Comparison of ENCODE assay signal across 8 mouse cellular contexts in genomic region chr1:155516594-155516993, GRCm38 (mm10). TPM values are rescaled to one million over a fixed set of nuclear protein-coding genes. Genes with fewer than 3 reads are reported as not detected.
DNase-seq lines count a peak whose midpoint lies in the region; ATAC-seq and TF ChIP-seq lines count a peak whose summit lies in the region.

No protein-coding gene starts in this region.

- no peak overlapping the region for H3K9ac ChIP-seq in neural tube, embryonic 15.5 days (replicated peaks)

- intact Hi-C loops in left cerebral cortex, postnatal 14 days (cut with DNase I): loop anchor here (5.0 kb wide), 1 partner anchor 224 kb away; no protein-coding TSS in a partner anchor

- TF ChIP-seq CTCF in olfactory bulb, adult 2 months (IDR thresholded peaks at IDR 0.05; ENCODE audit: insufficient read depth, low read depth, low read length): peak; percentile 44; the same call in 1 of the 2 replicates

- no peak overlapping the region for H3K4me3 ChIP-seq in neural tube, embryonic 15.5 days (replicated peaks)
- no peak overlapping the region for H3K4me3 ChIP-seq in olfactory bulb, adult 2 months (ENCODE audit: insufficient read depth, low read depth, low read length)

- DNase-seq in neural tube, embryonic 10.5 days (ENCODE audit: extremely low spot score, low spot score): peak; percentile 48
- DNase-seq in R1 (ENCODE audit: low read depth, low spot score): peak; percentile 78
- peak; percentile 74 for DNase-seq in cerebellum, postnatal 36 days
- DNase-seq in heart, postnatal 4 days: peak; percentile 71
- peak; percentile 56 to 64 for DNase-seq in left cerebral cortex, postnatal 14 days (ENCODE audit: low spot score in 2 of 2)
- DNase-seq in yolk sac, embryonic 10.5 days (ENCODE audit: low spot score): peak; percentile 21

- TF ChIP-seq POLR2A in olfactory bulb, adult 2 months (IDR thresholded peaks at IDR 0.05; ENCODE audit: insufficient read depth, low read depth, low read length): no peak

- no peaks in the 10 kb centered on the region for H3K4me1 ChIP-seq in neural tube, embryonic 15.5 days
- peaks cover 5% of the 10 kb centered on the region; the same call in 1 of the 2 replicates for H3K4me1 ChIP-seq in olfactory bulb, adult 2 months (ENCODE audit: control insufficient read depth, insufficient read depth, low read length)

- no peak for ATAC-seq in neural tube, embryonic 15.5 days (ENCODE audit: low FRiP score)

- no peak overlapping the region for H3K4me2 ChIP-seq in neural tube, embryonic 15.5 days

- H3K9me3 ChIP-seq in neural tube, embryonic 15.5 days (replicated peaks): peaks cover 8% of the 10 kb centered on the region; the same call in 1 of the 2 replicates

- 35% methylated on average over 7 of the region's 7 CpGs for WGBS in neural tube, embryonic 15.5 days
- 25% methylated on average over 7 of the region's 7 CpGs for WGBS in olfactory bulb, adult 2 months

- H3K36me3 ChIP-seq in neural tube, embryonic 15.5 days: no peaks in the 10 kb centered on the region

- no peak overlapping the region for H3K27ac ChIP-seq in neural tube, embryonic 15.5 days (replicated peaks)
- no peak overlapping the region for H3K27ac ChIP-seq in olfactory bulb, adult 2 months (ENCODE audit: insufficient read depth, low read depth, low read length)

- no peaks in the 10 kb centered on the region for H3K27me3 ChIP-seq in neural tube, embryonic 15.5 days (replicated peaks)

RNA-seq across cellular contexts. Expression of gene Acbd6, which starts 41.3 kb away (rescaled TPM):
- polyA plus RNA-seq in neural tube, embryonic 15.5 days (2015; fragmentation: Nextera tagmentation; extraction: Ambion mirVana): 101 and 109 TPM in 2 replicates
- 10 to 100 TPM; 66.1 to 67.6 TPM for total RNA-seq in heart, postnatal 4 days (2021)
- total RNA-seq in left cerebral cortex, postnatal 14 days (2021): 100 to 1,000 TPM in 1 of 2 experiments, 10 to 100 TPM in 1; 97.5 to 105 TPM
- polyA plus RNA-seq in olfactory bulb, adult 2 months (2012; ENCODE audit: insufficient read depth, insufficient read length, low replicate concordance, missing spikeins): not detected in 2 replicates

Comparison
In these comparisons a context has a peak if more than half of its experiments do, and no peak if none do; other contexts are left out.
1. DNase-seq: peak in every context shown above with its lines; median percentile 78 in R1; 74 in cerebellum, postnatal 36 days; 71 in heart, postnatal 4 days; 60 in left cerebral cortex, postnatal 14 days; 48 in neural tube, embryonic 10.5 days; 21 in yolk sac, embryonic 10.5 days.